Mouse (Mus musculus) MEL (cell line): ENCODE measurements around the gene Hadha.

Experiments used
- CTCF ChIP-seq, 3 experiments: IDR thresholded peaks in 2 of 3; conservative IDR thresholded peaks in 1 of 3; 2 replicates each; pipeline ENCODE4 v1.5.1; 2011 to 2012; ENCODE audit warnings: low read length in 3 of 3, low read depth in 2 of 3, mild to moderate bottlenecking in 2 of 3, improper control_type of control experiment in 1 of 3, inconsistent platforms in 1 of 3, mixed read lengths in 1 of 3, moderate library complexity in 1 of 3; ENCODE audit not compliant: control insufficient read depth in 1 of 3, insufficient read depth in 1 of 3, poor library complexity in 1 of 3, severe bottlenecking in 1 of 3
- KAT2A ChIP-seq: conservative IDR thresholded peaks from 2 replicates; pipeline ENCODE4 v1.6.1; 2012; ENCODE audit warnings: low read depth, low read length, improper control_type of control experiment, inconsistent platforms
- MAX ChIP-seq: IDR thresholded peaks from 2 replicates; pipeline ENCODE4 v1.6.1; 2011; ENCODE audit warnings: low read length, improper control_type of control experiment
- MXI1 ChIP-seq: IDR thresholded peaks from 2 replicates; pipeline ENCODE4 v1.6.1; 2011; ENCODE audit warnings: mild to moderate bottlenecking, low read depth, low read length, improper control_type of control experiment
- NRF1 ChIP-seq: IDR thresholded peaks from 2 replicates; pipeline ENCODE4 v1.6.1; 2014; ENCODE audit warnings: low read depth, mild to moderate bottlenecking, inconsistent platforms, low read length, improper control_type of control experiment, moderate library complexity; ENCODE audit not compliant: poor library complexity, insufficient read depth, severe bottlenecking
- POLR2A ChIP-seq, 2 experiments: IDR thresholded peaks; 2 replicates each; pipeline ENCODE4 v1.6.1; 2011 to 2012; ENCODE audit warnings: low read length in 2 of 2, mild to moderate bottlenecking in 2 of 2, control low read depth in 1 of 2, improper control_type of control experiment in 1 of 2, low read depth in 1 of 2, moderate library complexity in 1 of 2; ENCODE audit not compliant: control insufficient read depth in 1 of 2, insufficient read depth in 1 of 2, poor library complexity in 1 of 2

GRCm38 (mm10) chr5:30148133-30148920 is 6.6 kb downstream of the Hadha start:
- no peak for TF ChIP-seq POLR2A (IDR thresholded peaks at IDR 0.05; ENCODE audit: control insufficient read depth in 1 of 2, insufficient read depth in 1 of 2, low read depth in 1 of 2, low read length in 2 of 2, poor library complexity in 1 of 2)
- no peak for TF ChIP-seq MXI1
- no peak for TF ChIP-seq MAX
- no peak for TF ChIP-seq CTCF (IDR thresholded peaks at IDR 0.05 in 2 of 3, conservative IDR thresholded peaks at IDR 0.05 in 1 of 3; ENCODE audit: control insufficient read depth in 1 of 3, insufficient read depth in 1 of 3, low read depth in 2 of 3, low read length in 3 of 3, poor library complexity in 1 of 3, severe bottlenecking in 1 of 3)
- TF ChIP-seq KAT2A: no peak
- no peak for TF ChIP-seq NRF1
